Mouse (Mus musculus): ENCODE results near the gene Zfp281. TPM values are rescaled to one million over a fixed set of nuclear protein-coding genes. Genes with fewer than 3 reads are reported as not detected.

Gene Zfp281
- polyA plus RNA-seq, 1 experiment: 4.4 TPM

- no peaks in the 10 kb centered on the region for H3K36me3 ChIP-seq (ENCODE audit: control insufficient read depth, insufficient read depth)
- TF ChIP-seq CEBPB (IDR thresholded peaks at IDR 0.05; ENCODE audit: low read depth) (no peak), CTCF (IDR thresholded peaks at IDR 0.05; ENCODE audit: control insufficient read depth, insufficient read depth, insufficient read length) (no peak), MYOD1 (IDR thresholded peaks at IDR 0.05; ENCODE audit: control insufficient read depth, insufficient read length, low read depth) (no peak), MYOG (IDR thresholded peaks at IDR 0.05; ENCODE audit: control insufficient read depth, extremely low read depth, insufficient read length) (no peak), FOSL1 (IDR thresholded peaks at IDR 0.05; ENCODE audit: insufficient read depth, low read length, poor library complexity, severe bottlenecking) (no peak)
- no peak overlapping the region for H3K4me3 ChIP-seq (ENCODE audit: insufficient read depth, poor library complexity, severe bottlenecking)
- H3ac ChIP-seq (ENCODE audit: control insufficient read depth, insufficient read length, low read depth): no peak overlapping the region
- H3K27me3 ChIP-seq (ENCODE audit: control insufficient read depth, insufficient read depth, insufficient read length): no peaks in the 10 kb centered on the region
- H3K79me2 ChIP-seq (ENCODE audit: control insufficient read depth, insufficient read depth): peaks cover 7% of the 10 kb centered on the region
- H3K79me3 ChIP-seq (ENCODE audit: low read depth): no peaks in the 10 kb centered on the region
These were observed 13.5 kb downstream of the Zfp281 start for GRCm38 (mm10) chr1:136638211-136638610.

- TF ChIP-seq FOSL1 (IDR thresholded peaks at IDR 0.05; ENCODE audit: insufficient read depth, low read length, poor library complexity, severe bottlenecking) (no peak), USF1 (IDR thresholded peaks at IDR 0.05; ENCODE audit: low read depth) (no peak), MYOG (IDR thresholded peaks at IDR 0.05; ENCODE audit: control insufficient read depth, extremely low read depth, insufficient read length) (no peak), MAX (IDR thresholded peaks at IDR 0.05) (no peak), MYOD1 (IDR thresholded peaks at IDR 0.05; ENCODE audit: control insufficient read depth, insufficient read length, low read depth) (no peak), CTCF (IDR thresholded peaks at IDR 0.05; ENCODE audit: control insufficient read depth, insufficient read depth, insufficient read length) (no peak), CEBPB (IDR thresholded peaks at IDR 0.05; ENCODE audit: low read depth) (no peak)
- H3K79me3 ChIP-seq (ENCODE audit: low read depth): no peaks in the 10 kb centered on the region
- no peak overlapping the region for H3K4me3 ChIP-seq (ENCODE audit: insufficient read depth, poor library complexity, severe bottlenecking)
- no peaks in the 10 kb centered on the region for H3K27me3 ChIP-seq (ENCODE audit: control insufficient read depth, insufficient read depth, insufficient read length)
- no peaks in the 10 kb centered on the region for H3K36me3 ChIP-seq (ENCODE audit: control insufficient read depth, insufficient read depth)
- H3K79me2 ChIP-seq (ENCODE audit: control insufficient read depth, insufficient read depth): peaks cover 3% of the 10 kb centered on the region
- no peak overlapping the region for H3ac ChIP-seq (ENCODE audit: control insufficient read depth, insufficient read length, low read depth)
These were observed 14.0 kb downstream of the Zfp281 start for GRCm38 (mm10) chr1:136638699-136639098.

- no peak for TF ChIP-seq MYOD1 (IDR thresholded peaks at IDR 0.05; ENCODE audit: control insufficient read depth, insufficient read length, low read depth)
- no peak for TF ChIP-seq USF1 (IDR thresholded peaks at IDR 0.05; ENCODE audit: low read depth)
- TF ChIP-seq CEBPB (IDR thresholded peaks at IDR 0.05; ENCODE audit: low read depth): no peak
- no peak for TF ChIP-seq FOSL1 (IDR thresholded peaks at IDR 0.05; ENCODE audit: insufficient read depth, low read length, poor library complexity, severe bottlenecking)
- TF ChIP-seq CTCF (IDR thresholded peaks at IDR 0.05; ENCODE audit: control insufficient read depth, insufficient read depth, insufficient read length): no peak
- no peak for TF ChIP-seq MAX (IDR thresholded peaks at IDR 0.05)
- TF ChIP-seq MYOG (IDR thresholded peaks at IDR 0.05; ENCODE audit: control insufficient read depth, extremely low read depth, insufficient read length): no peak
- H3K36me3 ChIP-seq (ENCODE audit: control insufficient read depth, insufficient read depth): no peaks in the 10 kb centered on the region
- H3K27me3 ChIP-seq (ENCODE audit: control insufficient read depth, insufficient read depth, insufficient read length): no peaks in the 10 kb centered on the region
- no peaks in the 10 kb centered on the region for H3K79me2 ChIP-seq (ENCODE audit: control insufficient read depth, insufficient read depth)
- H3K4me3 ChIP-seq (ENCODE audit: insufficient read depth, poor library complexity, severe bottlenecking): no peak overlapping the region
- H3K79me3 ChIP-seq (ENCODE audit: low read depth): no peaks in the 10 kb centered on the region
- H3ac ChIP-seq (ENCODE audit: control insufficient read depth, insufficient read length, low read depth): no peak overlapping the region
These were observed 14.5 kb downstream of the Zfp281 start for GRCm38 (mm10) chr1:136639221-136639620.

- Histone ChIP-seq H3K36me3 (ENCODE audit: control insufficient read depth, insufficient read depth) (no peaks in the 10 kb centered on the region), H3K27me3 (ENCODE audit: control insufficient read depth, insufficient read depth, insufficient read length) (no peaks in the 10 kb centered on the region)
- TF ChIP-seq MAX (IDR thresholded peaks at IDR 0.05): no peak
- TF ChIP-seq USF1 (IDR thresholded peaks at IDR 0.05; ENCODE audit: low read depth): no peak
- no peak for TF ChIP-seq CTCF (IDR thresholded peaks at IDR 0.05; ENCODE audit: control insufficient read depth, insufficient read depth, insufficient read length)
- TF ChIP-seq CEBPB (IDR thresholded peaks at IDR 0.05; ENCODE audit: low read depth): no peak
- no peak for TF ChIP-seq MYOD1 (IDR thresholded peaks at IDR 0.05; ENCODE audit: control insufficient read depth, insufficient read length, low read depth)
- no peak for TF ChIP-seq FOSL1 (IDR thresholded peaks at IDR 0.05; ENCODE audit: insufficient read depth, low read length, poor library complexity, severe bottlenecking)
- TF ChIP-seq MYOG (IDR thresholded peaks at IDR 0.05; ENCODE audit: control insufficient read depth, extremely low read depth, insufficient read length): no peak
These were observed 18.0 kb downstream of the Zfp281 start for GRCm38 (mm10) chr1:136642701-136643100.

GRCm38 (mm10) chr1:136644486-136644885, 19.8 kb downstream of the Zfp281 start:
- H3ac ChIP-seq (ENCODE audit: control insufficient read depth, insufficient read length, low read depth): no peak overlapping the region
- H3K27me3 ChIP-seq (ENCODE audit: control insufficient read depth, insufficient read depth, insufficient read length): no peaks in the 10 kb centered on the region
- TF ChIP-seq CTCF (IDR thresholded peaks at IDR 0.05; ENCODE audit: control insufficient read depth, insufficient read depth, insufficient read length) (no peak), USF1 (IDR thresholded peaks at IDR 0.05; ENCODE audit: low read depth) (no peak), FOSL1 (IDR thresholded peaks at IDR 0.05; ENCODE audit: insufficient read depth, low read length, poor library complexity, severe bottlenecking) (no peak)
- no peak overlapping the region for H3K4me3 ChIP-seq (ENCODE audit: insufficient read depth, poor library complexity, severe bottlenecking)
- no peaks in the 10 kb centered on the region for H3K79me2 ChIP-seq (ENCODE audit: control insufficient read depth, insufficient read depth)
- no peaks in the 10 kb centered on the region for H3K36me3 ChIP-seq (ENCODE audit: control insufficient read depth, insufficient read depth)
- no peaks in the 10 kb centered on the region for H3K79me3 ChIP-seq (ENCODE audit: low read depth)

More at GRCm38 (mm10) chr1:136642701-136643100, 18.0 kb downstream of the Zfp281 start:
- H3K4me3 ChIP-seq (ENCODE audit: insufficient read depth, poor library complexity, severe bottlenecking): no peak overlapping the region
- H3K79me3 ChIP-seq (ENCODE audit: low read depth): no peaks in the 10 kb centered on the region
- H3K79me2 ChIP-seq (ENCODE audit: control insufficient read depth, insufficient read depth): no peaks in the 10 kb centered on the region
- H3ac ChIP-seq (ENCODE audit: control insufficient read depth, insufficient read length, low read depth): no peak overlapping the region

Data from C2C12 (cell line).